Mouse (Mus musculus): ENCODE data around the gene Lmo7. TPM values are rescaled to one million over a fixed set of nuclear protein-coding genes. Genes with fewer than 3 reads are reported as not detected.

Lmo7 gene
- polyA plus RNA-seq, 1 experiment from 2014 or later = 29.1 TPM

- no peak for ATAC-seq (ENCODE audit: insufficient read depth, low FRiP score)
- Histone ChIP-seq H3K4me3 (replicated peaks; ENCODE audit: low read length) (no peak overlapping the region), H3K27me3 (ENCODE audit: control insufficient read depth, insufficient read depth, low read length) (no peaks in the 10 kb centered on the region), H3K36me3 (ENCODE audit: control insufficient read depth, insufficient read depth, low read length) (no peaks in the 10 kb centered on the region), H3K4me1 (ENCODE audit: control insufficient read depth, insufficient read depth, low read length) (0 out of 2 replicates have a peak, but pooled peaks cover 8% of the 10 kb centered on the region), H3K4me2 (ENCODE audit: low read depth, low read length) (no peak overlapping the region), H3K27ac (ENCODE audit: low read length) (no peak overlapping the region), H3K9ac (ENCODE audit: low read length) (no peak overlapping the region), H3K9me3 (replicated peaks; ENCODE audit: control insufficient read depth, low read length) (no peaks in the 10 kb centered on the region)
- 53% methylated on average over 7 of the region's 7 CpGs for WGBS
These were observed 108.6 kb downstream of the Lmo7 start for GRCm38 (mm10) chr14:101838231-101838839.

GRCm38 (mm10) chr14:101839771-101840731 lies 110.3 kb downstream of the Lmo7 start:
- 50% methylated on average over 24 of the region's 24 CpGs for WGBS
- Histone ChIP-seq H3K4me1 (ENCODE audit: control insufficient read depth, insufficient read depth, low read length) (0 out of 2 replicates have a peak, but pooled peaks cover 8% of the 10 kb centered on the region), H3K9me3 (replicated peaks; ENCODE audit: control insufficient read depth, low read length) (no peaks in the 10 kb centered on the region), H3K27me3 (ENCODE audit: control insufficient read depth, insufficient read depth, low read length) (no peaks in the 10 kb centered on the region), H3K36me3 (ENCODE audit: control insufficient read depth, insufficient read depth, low read length) (no peaks in the 10 kb centered on the region), H3K9ac (ENCODE audit: low read length) (peak overlapping the region; percentile 53; the same call in 1 of the 2 replicates), H3K4me2 (ENCODE audit: low read depth, low read length) (peak overlapping the region; percentile 47), H3K27ac (ENCODE audit: low read length) (peak overlapping the region; percentile 87), H3K4me3 (replicated peaks; ENCODE audit: low read length) (peak overlapping the region; percentile 36)
- peak; percentile 91 for ATAC-seq (ENCODE audit: insufficient read depth, low FRiP score)

GRCm38 (mm10) chr14:101841271-101841670 lies 111.5 kb downstream of the Lmo7 start:
- H3K4me2 ChIP-seq (ENCODE audit: low read depth, low read length) = peak overlapping the region; percentile 50
- peak overlapping the region; percentile 65 for H3K27ac ChIP-seq (ENCODE audit: low read length)
- H3K27me3 ChIP-seq (ENCODE audit: control insufficient read depth, insufficient read depth, low read length) = no peaks in the 10 kb centered on the region
- no peak for ATAC-seq (ENCODE audit: insufficient read depth, low FRiP score)
- H3K4me3 ChIP-seq (replicated peaks; ENCODE audit: low read length) = peak overlapping the region; percentile 36
- 0 out of 2 replicates have a peak, but pooled peaks cover 9% of the 10 kb centered on the region for H3K4me1 ChIP-seq (ENCODE audit: control insufficient read depth, insufficient read depth, low read length)
- H3K36me3 ChIP-seq (ENCODE audit: control insufficient read depth, insufficient read depth, low read length) = no peaks in the 10 kb centered on the region
- H3K9me3 ChIP-seq (replicated peaks; ENCODE audit: control insufficient read depth, low read length) = no peaks in the 10 kb centered on the region
- WGBS = 60% methylated on average over 5 of the region's 5 CpGs
- peak overlapping the region; percentile 37 for H3K9ac ChIP-seq (ENCODE audit: low read length)

- H3K27me3 ChIP-seq (ENCODE audit: control insufficient read depth, insufficient read depth, low read length) = no peaks in the 10 kb centered on the region
- H3K9ac ChIP-seq (ENCODE audit: low read length) = peak overlapping the region; percentile 65
- H3K4me1 ChIP-seq (ENCODE audit: control insufficient read depth, insufficient read depth, low read length) = 0 out of 2 replicates have a peak, but pooled peaks cover 11% of the 10 kb centered on the region
- no peaks in the 10 kb centered on the region for H3K9me3 ChIP-seq (replicated peaks; ENCODE audit: control insufficient read depth, low read length)
- no peak for ATAC-seq (ENCODE audit: insufficient read depth, low FRiP score)
- WGBS = 54% methylated on average over 6 of the region's 6 CpGs
- H3K36me3 ChIP-seq (ENCODE audit: control insufficient read depth, insufficient read depth, low read length) = no peaks in the 10 kb centered on the region
- peak overlapping the region; percentile 36 for H3K4me3 ChIP-seq (replicated peaks; ENCODE audit: low read length)
- H3K4me2 ChIP-seq (ENCODE audit: low read depth, low read length) = peak overlapping the region; percentile 50
- peak overlapping the region; percentile 69 for H3K27ac ChIP-seq (ENCODE audit: low read length)
These were observed 112.8 kb downstream of the Lmo7 start for GRCm38 (mm10) chr14:101842521-101842920.

- WGBS = 77% methylated on average over 17 of the region's 17 CpGs
- no peaks in the 10 kb centered on the region for H3K36me3 ChIP-seq (ENCODE audit: control insufficient read depth, insufficient read depth, low read length)
- peak overlapping the region; percentile 36 for H3K4me3 ChIP-seq (replicated peaks; ENCODE audit: low read length)
- no peak for ATAC-seq (ENCODE audit: insufficient read depth, low FRiP score)
- peak overlapping the region; percentile 49 for H3K9ac ChIP-seq (ENCODE audit: low read length)
- peak overlapping the region; percentile 50 for H3K4me2 ChIP-seq (ENCODE audit: low read depth, low read length)
- no peak overlapping the region for H3K27ac ChIP-seq (ENCODE audit: low read length)
- H3K27me3 ChIP-seq (ENCODE audit: control insufficient read depth, insufficient read depth, low read length) = no peaks in the 10 kb centered on the region
- H3K4me1 ChIP-seq (ENCODE audit: control insufficient read depth, insufficient read depth, low read length) = 0 out of 2 replicates have a peak, but pooled peaks cover 8% of the 10 kb centered on the region
- no peaks in the 10 kb centered on the region for H3K9me3 ChIP-seq (replicated peaks; ENCODE audit: control insufficient read depth, low read length)
These were observed 113.7 kb downstream of the Lmo7 start for GRCm38 (mm10) chr14:101843443-101843842.

GRCm38 (mm10) chr14:101844467-101844866 lies 114.7 kb downstream of the Lmo7 start:
- Histone ChIP-seq H3K27me3 (ENCODE audit: control insufficient read depth, insufficient read depth, low read length) (no peaks in the 10 kb centered on the region), H3K4me2 (ENCODE audit: low read depth, low read length) (no peak overlapping the region), H3K9ac (ENCODE audit: low read length) (no peak overlapping the region), H3K4me1 (ENCODE audit: control insufficient read depth, insufficient read depth, low read length) (0 out of 2 replicates have a peak, but pooled peaks cover 6% of the 10 kb centered on the region), H3K9me3 (replicated peaks; ENCODE audit: control insufficient read depth, low read length) (no peaks in the 10 kb centered on the region), H3K36me3 (ENCODE audit: control insufficient read depth, insufficient read depth, low read length) (no peaks in the 10 kb centered on the region), H3K4me3 (replicated peaks; ENCODE audit: low read length) (no peak overlapping the region), H3K27ac (ENCODE audit: low read length) (no peak overlapping the region)
- ATAC-seq (ENCODE audit: insufficient read depth, low FRiP score) = no peak
- 71% methylated on average over 7 of the region's 7 CpGs for WGBS

- H3K27me3 ChIP-seq (ENCODE audit: control insufficient read depth, insufficient read depth, low read length) = no peaks in the 10 kb centered on the region
- no peak overlapping the region for H3K4me2 ChIP-seq (ENCODE audit: low read depth, low read length)
- H3K9ac ChIP-seq (ENCODE audit: low read length) = no peak overlapping the region
- no peak for ATAC-seq (ENCODE audit: insufficient read depth, low FRiP score)
- H3K4me3 ChIP-seq (replicated peaks; ENCODE audit: low read length) = no peak overlapping the region
- no peaks in the 10 kb centered on the region; the same call in 1 of the 2 replicates for H3K9me3 ChIP-seq (replicated peaks; ENCODE audit: control insufficient read depth, low read length)
- no peaks in the 10 kb centered on the region for H3K36me3 ChIP-seq (ENCODE audit: control insufficient read depth, insufficient read depth, low read length)
- no peak overlapping the region for H3K27ac ChIP-seq (ENCODE audit: low read length)
- 0 out of 2 replicates have a peak, but pooled peaks cover 3% of the 10 kb centered on the region for H3K4me1 ChIP-seq (ENCODE audit: control insufficient read depth, insufficient read depth, low read length)
- WGBS = 57% methylated on average over 8 of the region's 8 CpGs
These were observed 116.5 kb downstream of the Lmo7 start for GRCm38 (mm10) chr14:101846097-101846882.

GRCm38 (mm10) chr14:101847520-101847919 lies 117.8 kb downstream of the Lmo7 start:
- Histone ChIP-seq H3K4me2 (ENCODE audit: low read depth, low read length) (no peak overlapping the region), H3K9me3 (replicated peaks; ENCODE audit: control insufficient read depth, low read length) (no peaks in the 10 kb centered on the region; the same call in 1 of the 2 replicates), H3K27me3 (ENCODE audit: control insufficient read depth, insufficient read depth, low read length) (no peaks in the 10 kb centered on the region), H3K4me3 (replicated peaks; ENCODE audit: low read length) (no peak overlapping the region), H3K36me3 (ENCODE audit: control insufficient read depth, insufficient read depth, low read length) (no peaks in the 10 kb centered on the region), H3K4me1 (ENCODE audit: control insufficient read depth, insufficient read depth, low read length) (0 out of 2 replicates have a peak, but pooled peaks cover 3% of the 10 kb centered on the region), H3K9ac (ENCODE audit: low read length) (no peak overlapping the region), H3K27ac (ENCODE audit: low read length) (no peak overlapping the region)
- 0 out of 2 replicates have a peak, but pooled peaks have one; percentile 41 for ATAC-seq (ENCODE audit: insufficient read depth, low FRiP score)
- 72% methylated on average over 7 of the region's 7 CpGs for WGBS

Measured in stomach, embryonic 16.5 days (tissue).